Mouse (Mus musculus) erythroblast, embryonic 14.5 days (primary cell): ENCODE measurements at regions not wholly inside any gene's neighbourhood (a gene's known extent, or its start where the extent isn't known, plus 50 kb on each side); places are given as distances from the start of the nearest gene placed in this dataset.

Experiments
- GATA1 ChIP-seq: IDR thresholded peaks from 2 replicates; pipeline ENCODE4 v1.6.1; 2012; ENCODE audit warnings: low read length, inconsistent platforms, mixed read lengths
- TAL1 ChIP-seq: IDR thresholded peaks from 3 replicates; pipeline ENCODE4 v1.6.1; 2012; ENCODE audit warnings: low read length, inconsistent platforms, mixed read lengths

DNA sequence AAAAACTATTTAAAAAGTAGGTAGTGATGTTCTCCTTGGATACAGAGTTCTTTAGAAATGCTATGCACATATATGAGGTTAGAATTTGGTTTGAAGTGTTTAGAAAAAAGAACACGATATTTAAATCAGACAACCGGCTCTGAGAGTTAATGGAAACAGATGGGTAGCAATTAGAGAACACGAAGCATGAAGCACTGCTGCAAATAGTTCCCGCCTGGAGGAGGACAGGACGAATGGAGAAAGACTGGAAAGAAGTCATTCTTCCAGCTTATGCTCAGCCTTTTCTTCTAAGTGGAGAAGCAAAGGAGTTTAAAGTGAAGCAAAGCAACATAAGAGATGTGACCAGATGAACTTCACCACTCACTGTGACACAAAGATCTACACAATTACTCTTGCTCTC is 72.5 kb upstream of the Ube2e3 start:
- no peak for TF ChIP-seq GATA1
- no peak for TF ChIP-seq TAL1
